Mouse (Mus musculus) heart, postnatal 36 days (tissue): ENCODE data around the gene Npc1l1. TPM values are rescaled to one million over a fixed set of nuclear protein-coding genes. Genes with fewer than 3 reads are reported as not detected.

Source experiments
- DNase-seq, 2 experiments: peaks; one replicate each; pipeline ENCODE4 v3.0.0; 2021 to 2022
- intact Hi-C: fragments of 180-260 bp; cut with DNase I; formaldehyde crosslinking; loops from one replicate; pipeline ENCODE4 v1.15.1; 2025
- total RNA-seq, 2 experiments: library from RNA; stranded (reverse); gene quantifications; 2 replicates each; pipeline ENCODE4 v1.2.3; 2021

Gene Npc1l1
- total RNA-seq, 2 experiments from 2014 or later, result 0.08 TPM; not detected in 1

DNA sequence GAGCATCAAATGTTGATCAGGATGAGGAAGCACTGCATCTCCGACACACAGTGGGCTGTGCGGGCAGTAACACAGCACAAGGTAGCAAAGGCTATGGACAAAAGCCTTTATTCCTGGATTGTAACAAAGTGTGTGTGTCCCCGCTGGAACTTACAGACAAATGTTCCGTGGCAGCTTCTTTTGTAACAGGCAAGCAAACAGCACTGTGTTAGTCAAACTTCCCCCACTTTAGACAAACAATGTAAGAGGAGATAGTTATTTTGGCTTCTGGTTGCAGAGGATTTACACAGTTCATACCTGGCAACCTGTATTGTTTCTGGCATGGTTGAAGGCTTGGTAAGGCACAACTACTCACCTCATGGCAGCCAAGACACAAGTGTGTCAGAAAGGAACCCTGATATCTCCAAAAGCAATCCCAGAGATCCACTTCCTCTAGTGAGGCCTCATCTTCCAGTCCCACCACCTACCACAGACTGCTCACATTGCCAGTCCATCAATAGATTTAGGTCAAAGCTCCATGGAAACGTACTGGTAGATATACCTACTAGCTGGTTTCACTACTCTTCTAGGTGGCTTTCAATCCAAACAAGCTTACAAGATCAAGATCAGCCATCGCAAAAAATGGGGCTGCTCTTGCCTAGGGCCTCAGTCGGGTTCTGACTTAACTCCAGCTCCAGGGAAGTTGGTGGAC, 64.4 kb downstream of the Npc1l1 start:
- DNase-seq, result no peak
- intact Hi-C loops, result no loop called here

DNA sequence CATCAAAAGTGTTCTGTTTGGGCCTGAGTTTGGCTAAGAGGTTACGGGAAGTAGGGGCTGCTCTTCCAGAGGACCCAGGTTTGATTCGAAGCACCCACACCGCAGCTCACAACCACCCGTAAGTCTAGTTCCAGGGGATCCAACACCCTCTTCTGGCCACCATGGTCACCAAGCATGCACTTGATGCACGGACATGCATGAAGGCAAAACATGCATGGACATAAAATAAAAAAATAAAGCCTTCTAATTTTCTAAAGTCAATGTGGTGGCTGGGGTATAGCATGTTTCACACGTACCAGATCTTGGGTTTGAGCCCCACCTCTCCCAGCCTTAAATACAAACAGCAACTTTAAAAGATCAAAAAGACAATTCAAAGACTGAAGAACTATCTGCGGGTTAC, 65.2 kb downstream of the Npc1l1 start:
- intact Hi-C loops, result no loop called here
- DNase-seq, result no peak

DNA sequence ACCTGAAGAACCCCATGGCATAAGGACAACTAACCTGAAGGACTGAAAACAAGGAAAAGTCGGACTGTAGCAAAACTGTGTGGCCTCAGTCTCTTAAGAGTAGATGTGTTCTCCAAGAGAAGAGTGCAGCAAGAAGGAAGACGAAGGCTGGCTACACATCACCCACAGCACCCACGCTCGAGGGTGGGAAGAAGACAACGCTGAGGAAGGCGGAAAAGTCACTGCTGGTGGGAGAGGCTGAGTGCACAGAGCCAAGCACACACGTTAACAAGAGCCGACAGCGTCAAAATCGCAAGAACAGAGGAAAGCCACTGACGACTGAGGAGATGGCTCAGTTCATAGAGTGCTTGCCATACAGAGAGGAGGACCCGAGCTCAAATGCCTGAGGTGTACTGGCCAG, 66.2 kb downstream of the Npc1l1 start:
- intact Hi-C loops, result no loop called here
- no peak for DNase-seq

DNA sequence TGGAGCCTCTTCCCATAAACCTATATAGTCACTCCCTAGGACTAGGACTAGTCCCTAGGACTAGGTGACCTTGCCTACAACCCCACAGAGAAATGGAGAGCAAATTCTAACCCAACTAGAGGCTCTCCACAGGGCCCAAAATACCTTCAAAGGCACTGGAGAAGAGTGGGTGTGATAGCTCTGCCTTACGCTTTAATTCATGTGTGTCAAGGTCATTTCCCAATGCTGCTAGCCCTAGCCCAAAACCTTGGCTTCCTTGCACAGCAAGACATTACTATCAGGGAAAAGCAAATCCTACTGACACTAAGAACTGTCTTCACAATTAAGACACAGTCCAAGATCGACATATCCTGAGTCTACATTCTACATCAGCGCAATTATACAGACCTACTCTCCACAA, 66.9 kb downstream of the Npc1l1 start:
- intact Hi-C loops, result no loop called here
- no peak for DNase-seq

- intact Hi-C loops, result no loop called here
- no peak for DNase-seq
These were observed 68.4 kb downstream of the Npc1l1 start for GRCm38 (mm10) chr11:6161549-6161948.

Other genes starting within 250 kb of the Npc1l1 start
- 1 to 10 TPM; 6.0 to 8.1 TPM for gene Camk2b, start 163.8 kb downstream of the Npc1l1 start, total RNA-seq
- not detected for gene A730071L15Rik, start 30.1 kb downstream of the Npc1l1 start, total RNA-seq
- gene Nudcd3, start 29.7 kb downstream of the Npc1l1 start, total RNA-seq, result 10 to 100 TPM; 61.2 to 64.6 TPM
- 10 to 100 TPM; 23.5 to 25.5 TPM for gene Ddx56, start 37.6 kb upstream of the Npc1l1 start, total RNA-seq
- 10 to 100 TPM; 82.9 to 94.8 TPM for gene Tmed4, start 44.7 kb upstream of the Npc1l1 start, total RNA-seq
- 1,000 to 10,000 TPM; 1,707 to 1,741 TPM for gene Ogdh, start 61.5 kb upstream of the Npc1l1 start, total RNA-seq
- 10 to 100 TPM; 35.0 to 39.5 TPM for gene Zmiz2, start 158.9 kb upstream of the Npc1l1 start, total RNA-seq
- gene Ppia, start 185.3 kb upstream of the Npc1l1 start, total RNA-seq, result 100 to 1,000 TPM; 331 to 351 TPM
- 10 to 100 TPM; 70.4 to 83.8 TPM for gene H2afv, start 214.3 kb upstream of the Npc1l1 start, total RNA-seq
- 10 to 100 TPM; 32.7 to 35.6 TPM for gene Purb, start 245.8 kb upstream of the Npc1l1 start, total RNA-seq